Mouse (Mus musculus): Measurements from ENCODE around the gene Stum.

GRCm38 (mm10) chr1:180397734-180398133 is 85.6 kb downstream of the Stum start:
- no peak for TF ChIP-seq GATA1 (IDR thresholded peaks at IDR 0.05; ENCODE audit: borderline replicate concordance, low read length)
- TF ChIP-seq FLI1 (IDR thresholded peaks at IDR 0.05; ENCODE audit: low read length): no peak
